Mouse (Mus musculus): ENCODE results near the gene Gtf3a. TPM values are rescaled to one million over a fixed set of nuclear protein-coding genes. Genes with fewer than 3 reads are reported as not detected.

Gtf3a gene
- total and polyA plus RNA-seq, 2 experiments from 2014 or later = 71.5 to 94.0 TPM

GRCm38 (mm10) chr5:146993509-146993908 lies 45.1 kb downstream of the Gtf3a start:
- TF ChIP-seq CTCF (IDR thresholded peaks at IDR 0.05; ENCODE audit: low read depth) = no peak
- Histone ChIP-seq H3K27ac (no peak overlapping the region), H3K4me3 (ENCODE audit: low read length) (no peak overlapping the region), H3K27me3 (ENCODE audit: insufficient read depth, low read length) (no peaks in the 10 kb centered on the region), H3K4me1 (ENCODE audit: insufficient read depth, low read length) (no peaks in the 10 kb centered on the region), H3K9me3 (ENCODE audit: low read length) (no peaks in the 10 kb centered on the region), H3K4me2 (ENCODE audit: low read depth, low read length) (no peak overlapping the region), H3K36me3 (ENCODE audit: insufficient read depth, low read length) (no peaks in the 10 kb centered on the region), H3K9ac (replicated peaks; ENCODE audit: low read length) (no peak overlapping the region)
- DNase-seq (ENCODE audit: low spot score) (no peak), ATAC-seq (no peak)
- 71% methylated on average over 8 of the region's 8 CpGs for WGBS

- Histone ChIP-seq H3K9me3 (ENCODE audit: low read length) (no peaks in the 10 kb centered on the region), H3K27ac (no peak overlapping the region)
- 65% methylated on average over 6 of the region's 6 CpGs for WGBS
Observed at GRCm38 (mm10) chr5:146994973-146995372, 46.5 kb downstream of the Gtf3a start.

GRCm38 (mm10) chr5:146996812-146997211 lies 48.4 kb downstream of the Gtf3a start:
- no peaks in the 10 kb centered on the region for H3K9me3 ChIP-seq (ENCODE audit: low read length)
- H3K36me3 ChIP-seq (ENCODE audit: insufficient read depth, low read length) = no peaks in the 10 kb centered on the region
- no peak overlapping the region for H3K27ac ChIP-seq
- no peak overlapping the region for H3K4me3 ChIP-seq (ENCODE audit: low read length)
- DNase-seq (ENCODE audit: low spot score) (no peak), ATAC-seq (no peak)
- 0 out of 2 replicates have a peak, but pooled peaks have one; percentile 25 for TF ChIP-seq CTCF (IDR thresholded peaks at IDR 0.05; ENCODE audit: low read depth)
- H3K9ac ChIP-seq (replicated peaks; ENCODE audit: low read length) = no peak overlapping the region
- no peaks in the 10 kb centered on the region for H3K4me1 ChIP-seq (ENCODE audit: insufficient read depth, low read length)
- no peak overlapping the region for H3K4me2 ChIP-seq (ENCODE audit: low read depth, low read length)
- no peaks in the 10 kb centered on the region for H3K27me3 ChIP-seq (ENCODE audit: insufficient read depth, low read length)
- WGBS = 83% methylated on average over 7 of the region's 7 CpGs

More at GRCm38 (mm10) chr5:146994973-146995372, 46.5 kb downstream of the Gtf3a start:
- H3K4me3 ChIP-seq (ENCODE audit: low read length) = no peak overlapping the region
- H3K4me1 ChIP-seq (ENCODE audit: insufficient read depth, low read length) = no peaks in the 10 kb centered on the region
- H3K4me2 ChIP-seq (ENCODE audit: low read depth, low read length) = no peak overlapping the region
- no peak for ATAC-seq
- no peaks in the 10 kb centered on the region for H3K36me3 ChIP-seq (ENCODE audit: insufficient read depth, low read length)
- H3K27me3 ChIP-seq (ENCODE audit: insufficient read depth, low read length) = no peaks in the 10 kb centered on the region
- TF ChIP-seq CTCF (IDR thresholded peaks at IDR 0.05; ENCODE audit: low read depth) = no peak
- no peak overlapping the region for H3K9ac ChIP-seq (replicated peaks; ENCODE audit: low read length)
- no peak for DNase-seq (ENCODE audit: low spot score)

- WGBS = 93% methylated on average over 12 of the region's 12 CpGs
- H3K27me3 ChIP-seq (ENCODE audit: insufficient read depth, low read length) = no peaks in the 10 kb centered on the region
Observed at GRCm38 (mm10) chr5:146998802-146999201, 50.3 kb downstream of the Gtf3a start.

GRCm38 (mm10) chr5:147001312-147001711 lies 52.9 kb downstream of the Gtf3a start:
- WGBS = 83% methylated on average over 4 of the region's 4 CpGs
- Histone ChIP-seq H3K36me3 (ENCODE audit: insufficient read depth, low read length) (no peaks in the 10 kb centered on the region), H3K9ac (replicated peaks; ENCODE audit: low read length) (no peak overlapping the region), H3K4me1 (ENCODE audit: insufficient read depth, low read length) (no peaks in the 10 kb centered on the region), H3K4me2 (ENCODE audit: low read depth, low read length) (no peak overlapping the region), H3K27ac (no peak overlapping the region), H3K27me3 (ENCODE audit: insufficient read depth, low read length) (no peaks in the 10 kb centered on the region), H3K4me3 (ENCODE audit: low read length) (no peak overlapping the region), H3K9me3 (ENCODE audit: low read length) (no peaks in the 10 kb centered on the region)
- DNase-seq (ENCODE audit: low spot score) = no peak
- ATAC-seq = no peak
- 0 out of 2 replicates have a peak, but pooled peaks have one; percentile 19 for TF ChIP-seq CTCF (IDR thresholded peaks at IDR 0.05; ENCODE audit: low read depth)

More at GRCm38 (mm10) chr5:146998802-146999201, 50.3 kb downstream of the Gtf3a start:
- Histone ChIP-seq H3K36me3 (ENCODE audit: insufficient read depth, low read length) (no peaks in the 10 kb centered on the region), H3K9me3 (ENCODE audit: low read length) (no peaks in the 10 kb centered on the region), H3K9ac (replicated peaks; ENCODE audit: low read length) (no peak overlapping the region), H3K4me2 (ENCODE audit: low read depth, low read length) (no peak overlapping the region), H3K4me1 (ENCODE audit: insufficient read depth, low read length) (no peaks in the 10 kb centered on the region), H3K4me3 (ENCODE audit: low read length) (no peak overlapping the region), H3K27ac (no peak overlapping the region)
- no peak for TF ChIP-seq CTCF (IDR thresholded peaks at IDR 0.05; ENCODE audit: low read depth)
- DNase-seq (ENCODE audit: low spot score) (no peak), ATAC-seq (no peak)

- no peak overlapping the region for H3K4me3 ChIP-seq (ENCODE audit: low read length)
- no peak for ATAC-seq
- no peak for DNase-seq (ENCODE audit: low spot score)
- H3K9me3 ChIP-seq (ENCODE audit: low read length) = no peaks in the 10 kb centered on the region
- 45% methylated on average over 1 of the region's 1 CpGs for whole genome bisulfite sequencing
- H3K4me1 ChIP-seq (ENCODE audit: insufficient read depth, low read length) = no peaks in the 10 kb centered on the region
- no peaks in the 10 kb centered on the region for H3K27me3 ChIP-seq (ENCODE audit: insufficient read depth, low read length)
- no peak overlapping the region for H3K9ac ChIP-seq (replicated peaks; ENCODE audit: low read length)
- no peak for TF ChIP-seq CTCF (IDR thresholded peaks at IDR 0.05; ENCODE audit: low read depth)
- H3K4me2 ChIP-seq (ENCODE audit: low read depth, low read length) = no peak overlapping the region
- H3K27ac ChIP-seq = no peak overlapping the region
- H3K36me3 ChIP-seq (ENCODE audit: insufficient read depth, low read length) = no peaks in the 10 kb centered on the region
Observed at GRCm38 (mm10) chr5:147003303-147003702, 54.8 kb downstream of the Gtf3a start.

Other genes with a start within 250 kb of the Gtf3a start
- gene Usp12, start 153.7 kb upstream of the Gtf3a start, total RNA-seq (2014; rRNA removed) = 15.5 and 20.7 TPM in 2 replicates
- gene Usp12, start 153.7 kb upstream of the Gtf3a start, polyA plus RNA-seq (2015; fragmentation: Nextera tagmentation; extraction: Ambion mirVana) = 13.2 TPM in 2 replicates
- 148 and 151 TPM in 2 replicates for gene Rpl21, start 115.8 kb upstream of the Gtf3a start, total RNA-seq (2014; rRNA removed)
- 346 and 347 TPM in 2 replicates for gene Rpl21, start 115.8 kb upstream of the Gtf3a start, polyA plus RNA-seq (2015; fragmentation: Nextera tagmentation; extraction: Ambion mirVana)
- 13.3 and 15.4 TPM in 2 replicates for gene Rasl11a, start 103.6 kb upstream of the Gtf3a start, total RNA-seq (2014; rRNA removed)
- gene Rasl11a, start 103.6 kb upstream of the Gtf3a start, polyA plus RNA-seq (2015; fragmentation: Nextera tagmentation; extraction: Ambion mirVana) = 13.2 and 13.9 TPM in 2 replicates
- gene Mtif3, start 15.1 kb downstream of the Gtf3a start, total RNA-seq (2014; rRNA removed) = 9.9 and 11.7 TPM in 2 replicates
- 20.3 and 21.1 TPM in 2 replicates for gene Mtif3, start 15.1 kb downstream of the Gtf3a start, polyA plus RNA-seq (2015; fragmentation: Nextera tagmentation; extraction: Ambion mirVana)
- 7.4 and 9.7 TPM in 2 replicates for gene Lnx2, start 127.9 kb downstream of the Gtf3a start, total RNA-seq (2014; rRNA removed)
- 3.0 and 3.3 TPM in 2 replicates for gene Lnx2, start 127.9 kb downstream of the Gtf3a start, polyA plus RNA-seq (2015; fragmentation: Nextera tagmentation; extraction: Ambion mirVana)
- 53.7 and 55.0 TPM in 2 replicates for gene Polr1d, start 128.4 kb downstream of the Gtf3a start, total RNA-seq (2014; rRNA removed)
- 103 and 106 TPM in 2 replicates for gene Polr1d, start 128.4 kb downstream of the Gtf3a start, polyA plus RNA-seq (2015; fragmentation: Nextera tagmentation; extraction: Ambion mirVana)
- gene Gsx1, start 240.0 kb downstream of the Gtf3a start, total RNA-seq (2014; rRNA removed) = 5.7 and 6.1 TPM in 2 replicates
- gene Gsx1, start 240.0 kb downstream of the Gtf3a start, polyA plus RNA-seq (2015; fragmentation: Nextera tagmentation; extraction: Ambion mirVana) = 1.9 TPM in 2 replicates

Measured in hindbrain, postnatal 0 days (tissue).